In genomic region chr9:67722378-67722777, GRCm38 (mm10) we compare ENCODE assay signal across 13 mouse cellular contexts. TPM values are rescaled to one million over a fixed set of nuclear protein-coding genes. Genes with fewer than 3 reads are reported as not detected.
DNase-seq lines count a peak whose midpoint lies in the region; ATAC-seq lines count a peak whose summit lies in the region.
"Had no signal": no experiment of that assay in that cellular context is flagged by ENCODE, and none has a peak within 500 bp of the region (broad histone marks: within the 10 kb centered on the region; RNA-seq: fewer than 3 reads in every experiment).

No protein-coding gene starts in this region.

- H3K9ac ChIP-seq in heart, embryonic 12.5 days: no peak overlapping the region
- no peak overlapping the region for H3K9ac ChIP-seq in intestine, embryonic 16.5 days (ENCODE audit: low read depth, low read length)
- H3K9ac ChIP-seq: forebrain, postnatal 0 days had no signal

- no peaks in the 10 kb centered on the region for H3K4me1 ChIP-seq in heart, embryonic 12.5 days (replicated peaks)
- no peaks in the 10 kb centered on the region for H3K4me1 ChIP-seq in intestine, embryonic 16.5 days (ENCODE audit: control insufficient read depth, insufficient read depth, low read length)

- WGBS in heart, embryonic 12.5 days: 73% methylated on average over 8 of the region's 8 CpGs
- WGBS in intestine, embryonic 16.5 days: 84% methylated on average over 8 of the region's 8 CpGs

- H3K4me3 ChIP-seq in heart, embryonic 12.5 days: no peak overlapping the region
- H3K4me3 ChIP-seq in intestine, embryonic 16.5 days (ENCODE audit: low read length): no peak overlapping the region
- H3K4me3 ChIP-seq: embryonic facial prominence, embryonic 10.5 days had no signal

- peak; percentile 32 to 51 for DNase-seq in heart, adult 18-20 months
- DNase-seq in urinary bladder, postnatal 14 days (ENCODE audit: low spot score): peak; percentile 17
- DNase-seq in urinary bladder, adult 18-20 months (ENCODE audit: low spot score in 2 of 2): no peak
- DNase-seq in heart, postnatal 36 days: peak; percentile 10 to 13
- no peak for DNase-seq in retina, postnatal 1 day
- DNase-seq in spleen, adult 18-20 months: no peak
- DNase-seq: forebrain, postnatal 0 days; kidney, adult 11 months; midbrain, embryonic 14.5 days had no signal

- H3K4me2 ChIP-seq in heart, embryonic 12.5 days: no peak overlapping the region
- no peak overlapping the region for H3K4me2 ChIP-seq in intestine, embryonic 16.5 days (ENCODE audit: low read depth, low read length)

- H3K27me3 ChIP-seq in heart, embryonic 12.5 days (replicated peaks): no peaks in the 10 kb centered on the region
- no peaks in the 10 kb centered on the region for H3K27me3 ChIP-seq in intestine, embryonic 16.5 days (replicated peaks; ENCODE audit: control insufficient read depth, insufficient read depth, low read length)

- ATAC-seq in heart, embryonic 12.5 days (ENCODE audit: insufficient number of reproducible peaks, low FRiP score): no peak
- ATAC-seq in intestine, embryonic 16.5 days: no peak
- ATAC-seq: forebrain, postnatal 0 days had no signal

- H3K27ac ChIP-seq in heart, embryonic 12.5 days (ENCODE audit: poor library complexity, severe bottlenecking): no peak overlapping the region
- H3K27ac ChIP-seq in intestine, embryonic 16.5 days (ENCODE audit: low read length): no peak overlapping the region
- H3K27ac ChIP-seq: embryonic facial prominence, embryonic 10.5 days had no signal

- H3K36me3 ChIP-seq in heart, embryonic 12.5 days: no peaks in the 10 kb centered on the region
- no peaks in the 10 kb centered on the region for H3K36me3 ChIP-seq in intestine, embryonic 16.5 days (ENCODE audit: control insufficient read depth, insufficient read depth, low read length)
- H3K36me3 ChIP-seq: embryonic facial prominence, embryonic 10.5 days had no signal

- H3K9me3 ChIP-seq in heart, embryonic 12.5 days (replicated peaks): no peaks in the 10 kb centered on the region
- no peaks in the 10 kb centered on the region for H3K9me3 ChIP-seq in intestine, embryonic 16.5 days (ENCODE audit: control insufficient read depth, low read length)
- H3K9me3 ChIP-seq: embryonic facial prominence, embryonic 10.5 days had no signal

- intact Hi-C loops in heart, postnatal 36 days (cut with DNase I): no loop called here

RNA-seq across cellular contexts. Expression of gene C2cd4b, which starts 36.9 kb away (rescaled TPM):
- under 1 TPM; 0.52 to 0.72 TPM for total RNA-seq in heart, adult 18-20 months (2021)
- polyA plus RNA-seq in heart, embryonic 12.5 days (2016; fragmentation: Nextera tagmentation; extraction: Ambion mirVana): 2.7 and 3.8 TPM in 2 replicates
- 1 to 10 TPM; 1.2 to 1.4 TPM for total RNA-seq in heart, postnatal 36 days (2021)
- 0.11 TPM in 1 of 2 replicates, not detected in the other for polyA plus RNA-seq in intestine, embryonic 16.5 days (2015; fragmentation: Nextera tagmentation; extraction: Ambion mirVana)
- polyA plus RNA-seq: liver, embryonic 16.5 days had no signal

Comparison
In these comparisons a context has a peak if more than half of its experiments do, and no peak if none do; other contexts are left out.
1. DNase-seq: peak in heart, adult 18-20 months (2 of 2), urinary bladder, postnatal 14 days (single experiment) and heart, postnatal 36 days (2 of 2); none in urinary bladder, adult 18-20 months (0 of 2), retina, postnatal 1 day (single experiment) and spleen, adult 18-20 months (0 of 2).